Mouse (Mus musculus): ENCODE measurements around the gene Calm5.
"Not testable (repeated sequence)": the region's sequence is repeated elsewhere in the genome, so short reads cannot be mapped to it uniquely, and the experiment has no call there.

Gene Calm5

GRCm38 (mm10) chr13:3853648-3854333, at the start of gene Calm5:
Gene Calm5 (plus strand): TSS chr13:3854173.
- DNase-seq: not testable (repeated sequence)

DNA sequence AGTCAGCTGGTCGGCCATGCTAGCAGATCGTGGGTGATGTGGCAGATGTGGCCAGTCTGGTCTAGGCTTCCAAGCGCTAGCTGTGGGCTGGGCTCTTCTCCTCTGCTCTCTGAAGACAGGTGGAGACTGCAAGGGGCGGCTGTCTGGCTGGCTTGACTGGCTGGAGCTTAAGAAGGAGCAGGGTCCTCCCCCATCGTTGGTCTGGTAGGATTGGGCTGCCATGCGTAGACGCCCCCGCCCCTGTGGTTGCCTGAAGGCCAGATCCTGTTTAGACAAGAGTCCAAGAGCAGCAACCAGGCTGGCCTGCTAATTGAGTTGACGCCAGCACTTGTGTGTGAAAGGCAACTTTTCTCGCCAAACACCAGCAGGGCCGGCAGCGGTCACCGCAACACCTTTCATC, 49.8 kb upstream of the Calm5 start, which contains the start of gene Calml3:
Gene Calml3, minus strand, starts transcription at position 131 of the 400 bp plus-strand sequence.
- no peak for DNase-seq

GRCm38 (mm10) chr13:3805132-3805531, 48.8 kb upstream of the Calm5 start:
- DNase-seq: no peak

DNA sequence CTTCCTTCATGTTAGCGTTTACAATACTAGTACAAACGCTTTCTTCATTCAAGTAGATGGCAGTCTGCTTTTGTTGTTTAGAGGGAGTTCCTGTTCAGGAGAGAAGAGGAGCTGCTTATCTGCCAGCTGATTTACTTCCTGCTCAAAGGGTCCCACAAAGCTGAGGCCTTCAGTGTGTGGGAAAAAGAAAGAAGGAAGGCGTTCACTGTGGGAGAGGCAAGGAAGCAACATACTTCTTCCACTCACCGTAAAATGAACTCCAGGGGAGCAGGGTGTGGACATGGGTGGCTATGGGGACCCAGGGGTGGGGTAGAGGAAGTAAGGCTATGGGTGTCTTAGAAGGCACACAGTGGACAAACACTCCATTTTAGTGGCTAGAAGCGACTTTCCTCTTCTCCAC, 48.3 kb upstream of the Calm5 start:
- no peak for DNase-seq

DNA sequence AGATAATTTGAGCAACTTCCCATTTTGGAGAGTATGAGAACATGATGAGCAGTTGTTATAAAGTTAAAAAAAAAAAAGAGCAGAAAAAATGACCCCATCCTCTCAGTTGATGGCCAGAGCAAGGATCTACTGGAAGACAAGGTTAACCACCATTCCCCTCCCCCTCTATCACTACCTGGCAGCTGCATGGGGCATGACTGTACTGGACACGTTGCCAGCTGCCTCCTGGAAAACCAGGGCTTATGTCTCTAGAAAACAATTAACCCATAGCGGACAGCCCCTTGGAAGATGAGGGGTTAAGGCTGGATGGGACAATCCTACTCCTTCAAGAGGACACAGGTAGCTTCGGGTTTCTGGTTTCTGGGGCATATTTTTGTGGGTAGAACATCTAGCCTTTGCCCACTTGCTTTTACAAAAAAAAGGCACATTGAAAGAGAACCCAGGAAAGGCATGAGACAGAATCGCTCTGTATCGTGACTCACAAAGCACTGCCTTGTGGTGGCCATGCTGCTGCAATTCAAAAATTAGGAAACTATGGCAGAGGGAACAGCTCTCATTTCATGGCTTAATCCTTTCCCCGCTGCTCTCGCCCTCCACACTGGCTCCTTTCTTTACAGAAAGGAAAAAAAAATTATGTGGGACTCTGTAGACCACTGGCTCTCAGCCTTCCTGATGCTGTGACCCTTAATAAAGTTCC, 46.7 kb upstream of the Calm5 start:
- DNase-seq: no peak

- DNase-seq: no peak
These were observed 35.8 kb upstream of the Calm5 start for GRCm38 (mm10) chr13:3818012-3818739.

DNA sequence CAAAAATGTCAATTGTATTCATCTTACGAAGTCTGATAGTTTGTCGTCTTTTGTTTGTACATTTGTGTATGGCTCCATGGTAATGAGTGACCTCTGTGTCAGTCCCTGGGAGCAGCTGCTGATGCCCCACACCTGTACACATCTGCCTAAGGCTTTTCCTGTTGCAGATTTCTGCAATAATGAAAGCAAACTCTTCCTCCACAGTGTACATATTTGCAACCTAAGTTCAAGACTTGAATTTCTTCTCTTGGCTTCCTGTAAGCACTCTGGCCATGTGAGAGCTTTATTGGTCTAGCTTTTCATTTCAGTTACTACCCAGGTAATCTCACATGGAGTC, 35.3 kb upstream of the Calm5 start:
- no peak for DNase-seq

- DNase-seq: no peak
These were observed 31.9 kb upstream of the Calm5 start for GRCm38 (mm10) chr13:3822105-3822504.

DNA sequence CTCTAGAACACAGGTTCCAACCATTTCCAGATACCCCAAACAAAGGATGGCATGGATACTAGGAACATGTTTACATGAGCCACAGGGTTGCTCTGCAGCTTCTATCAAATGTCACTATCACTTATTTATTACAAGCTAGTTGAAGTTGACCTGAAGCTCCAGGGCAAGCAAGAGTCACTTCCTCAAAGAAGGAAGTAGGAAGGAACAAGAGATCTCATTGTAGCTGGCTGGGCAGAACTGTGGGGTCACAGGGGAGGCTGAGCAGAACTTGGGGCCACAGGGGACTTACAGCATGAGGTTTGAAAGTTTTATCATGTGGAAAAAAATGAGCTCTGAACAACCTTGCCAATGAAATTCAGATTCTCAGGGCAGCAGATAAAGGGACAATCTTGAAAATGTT, 28.2 kb upstream of the Calm5 start:
- DNase-seq: no peak

GRCm38 (mm10) chr13:3831546-3831945, 22.4 kb upstream of the Calm5 start:
- DNase-seq: no peak

DNA sequence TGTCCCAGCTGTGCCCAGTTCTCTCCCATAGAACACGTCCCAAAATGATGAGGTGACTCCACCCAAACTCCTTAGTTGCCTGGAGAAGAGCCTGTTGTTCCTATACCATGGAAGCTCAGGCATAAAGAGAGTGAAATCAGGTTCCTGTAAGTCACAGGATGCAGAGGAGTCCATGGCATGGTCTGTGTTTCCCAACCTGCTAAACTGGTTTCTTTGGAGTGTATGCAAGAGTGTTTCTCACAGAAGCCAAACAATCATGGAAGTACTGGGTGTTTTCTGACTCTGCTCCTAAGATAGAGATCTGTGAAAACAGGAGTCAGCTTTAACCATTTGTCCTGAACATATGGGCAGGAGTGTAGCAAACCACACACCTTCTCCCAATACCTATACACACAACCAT, 22.0 kb upstream of the Calm5 start:
- no peak for DNase-seq

DNA sequence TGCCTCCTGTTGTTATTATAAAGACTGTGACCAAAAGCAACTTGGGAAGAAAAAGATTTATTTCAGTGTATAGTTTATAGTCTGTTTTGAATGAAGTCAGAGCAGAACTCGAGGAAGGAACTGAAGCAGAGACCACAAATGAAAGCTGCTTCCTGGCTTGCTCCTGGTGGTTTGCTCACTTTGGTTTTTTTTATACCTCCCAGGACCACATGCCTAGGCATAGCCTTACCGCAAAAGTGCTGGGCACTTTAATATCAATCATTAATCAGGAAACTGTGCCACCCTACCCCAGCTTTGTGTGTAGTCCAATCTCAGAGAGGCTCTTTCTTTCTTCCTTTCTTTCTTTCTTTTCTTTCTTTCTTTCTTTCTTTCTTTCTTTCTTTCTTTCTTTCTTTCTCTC, 21.5 kb upstream of the Calm5 start:
- DNase-seq: no peak

DNA sequence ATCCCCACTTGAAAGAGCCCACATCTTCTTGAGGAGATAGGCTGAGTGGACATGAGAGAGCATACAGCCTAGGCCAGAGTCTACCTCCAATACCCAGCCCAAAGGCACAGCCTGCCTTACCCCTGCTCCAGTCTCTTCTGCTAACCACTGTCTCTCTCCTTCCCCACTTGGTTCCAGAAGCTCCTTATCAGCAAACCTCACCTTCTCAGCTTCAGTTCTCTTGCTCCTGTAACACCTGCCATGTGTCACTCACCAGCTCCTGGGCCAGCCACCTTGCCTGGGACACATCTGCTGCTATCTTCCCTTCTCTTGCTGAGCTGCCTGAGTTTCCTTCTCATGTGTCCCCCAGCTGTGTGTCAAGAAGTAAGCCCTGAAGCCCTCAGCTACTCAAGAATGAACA, 20.3 kb upstream of the Calm5 start:
- not testable (repeated sequence) for DNase-seq

DNA sequence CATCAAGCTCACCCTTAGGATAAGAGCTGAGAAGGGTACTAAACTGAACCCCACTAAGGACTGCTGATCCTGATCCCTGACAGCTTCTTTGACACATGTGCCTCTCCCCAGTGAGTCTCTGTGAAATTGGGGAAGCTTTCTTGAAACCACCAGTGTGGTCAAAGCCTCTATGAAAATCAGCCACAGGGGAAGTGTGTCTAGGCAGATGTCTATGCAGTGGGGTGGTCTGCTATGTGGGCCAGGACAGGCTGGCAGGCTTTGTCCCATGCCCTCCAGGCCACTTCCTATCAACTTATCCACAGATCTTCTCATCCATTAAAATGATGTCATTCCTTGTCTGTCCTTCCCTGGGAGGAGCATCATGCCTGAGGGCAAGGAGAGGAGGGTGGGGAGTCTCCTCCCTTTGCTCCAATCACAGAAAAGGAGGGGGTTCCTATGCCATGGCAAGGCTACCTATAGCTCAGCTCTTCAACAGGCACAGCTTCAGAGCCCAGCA, 16.6 kb upstream of the Calm5 start, which contains the start of gene Calm4:
Gene Calm4, plus strand, starts transcription at position 446 of the 496 bp plus-strand sequence.
- not testable (repeated sequence) for DNase-seq

- DNase-seq: not testable (repeated sequence)
These were observed 13.3 kb upstream of the Calm5 start for GRCm38 (mm10) chr13:3840662-3841061.

- DNase-seq: no peak
These were observed 3.6 kb upstream of the Calm5 start for GRCm38 (mm10) chr13:3850330-3850729.

GRCm38 (mm10) chr13:3854856-3855255, 883 bp downstream of the Calm5 start:
- DNase-seq: no peak

- no peak for DNase-seq
These were observed 2.3 kb downstream of the Calm5 start for GRCm38 (mm10) chr13:3856252-3856651.

GRCm38 (mm10) chr13:3861251-3861650, 7.3 kb downstream of the Calm5 start:
- no peak for DNase-seq

GRCm38 (mm10) chr13:3862325-3862724, 8.4 kb downstream of the Calm5 start:
- no peak for DNase-seq

DNA sequence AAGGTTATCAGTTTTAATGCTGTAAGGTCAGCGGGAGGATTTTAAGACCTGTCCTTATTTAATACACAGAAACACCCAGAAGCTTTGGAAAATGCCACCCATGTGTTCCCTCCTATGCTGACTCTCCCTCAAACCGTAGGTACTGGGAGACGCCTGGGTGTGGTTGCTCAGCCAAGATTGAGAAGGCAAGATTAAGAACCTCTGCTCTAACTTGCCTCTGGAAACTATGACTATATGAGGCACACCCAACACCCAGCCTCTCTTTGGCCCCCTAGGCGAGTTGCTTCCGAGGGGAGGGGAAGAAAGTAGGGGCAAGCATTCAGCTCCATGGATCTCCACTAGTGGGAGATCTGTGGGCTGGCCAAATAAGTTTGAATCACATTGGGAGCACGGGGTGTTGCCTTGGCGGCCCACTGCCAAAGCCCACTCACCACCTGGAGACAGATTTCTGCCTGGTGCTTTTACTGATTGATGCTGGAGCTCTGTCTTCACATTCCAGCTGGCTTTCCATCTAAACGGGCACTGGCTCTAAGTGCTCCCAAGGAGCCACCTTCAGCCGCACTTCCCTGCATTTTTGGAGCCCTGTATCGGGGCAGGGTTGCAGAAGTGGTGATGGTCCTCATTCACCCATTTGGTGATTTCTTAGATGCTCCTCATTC, 9.1 kb downstream of the Calm5 start:
- DNase-seq: no peak

DNA sequence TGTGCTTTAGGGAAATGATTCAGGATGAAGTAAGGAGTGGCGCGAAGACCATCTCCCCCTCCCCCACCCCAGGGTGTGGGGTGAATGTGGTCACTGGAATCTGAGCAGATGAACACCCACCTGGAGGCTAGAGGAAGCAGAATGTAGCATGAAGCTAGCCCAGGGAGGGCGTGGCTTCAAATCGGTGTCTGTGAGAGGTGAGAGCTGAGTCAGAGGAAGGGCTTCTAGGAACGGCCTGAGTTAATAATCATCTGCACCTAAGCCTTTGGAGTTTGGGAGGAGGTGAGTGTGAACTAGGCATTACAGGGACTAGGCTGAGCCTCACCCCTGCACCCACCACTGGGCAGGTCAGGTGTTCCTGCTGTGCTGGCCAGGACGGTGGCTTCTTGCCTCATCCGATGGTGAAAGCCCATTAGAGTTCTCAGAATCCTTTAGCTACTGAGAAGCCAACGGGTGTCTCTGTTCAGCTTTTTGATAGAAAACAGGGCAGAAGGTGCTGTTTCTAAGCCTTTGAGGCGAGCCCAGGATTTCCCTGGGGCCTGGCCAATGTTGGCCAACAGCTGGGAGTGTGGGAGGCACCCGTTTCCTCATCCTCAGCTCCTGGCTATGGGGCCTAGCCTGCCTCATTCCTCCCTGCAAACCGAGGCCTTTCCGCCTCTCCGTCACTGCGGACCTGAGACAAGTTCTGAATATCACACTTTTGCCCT, 11.8 kb downstream of the Calm5 start:
- no peak for DNase-seq

Data from cerebellum, adult 9-11 months (tissue).